Mouse (Mus musculus) hindbrain, embryonic 11.5 days (tissue): ENCODE results near the gene Sgk1. TPM values are rescaled to one million over a fixed set of nuclear protein-coding genes. Genes with fewer than 3 reads are reported as not detected.

Source experiments
- ATAC-seq: fragments of 200-750 bp; cut with Nextera tagmentation; 2 replicates; pipeline ENCODE4 v1.8.0; 2017; ENCODE audit warnings: mild to moderate bottlenecking, moderate TSS enrichment, moderate library complexity; ENCODE audit not compliant: low FRiP score
- DNase-seq: peaks from one replicate; pipeline ENCODE4 v3.0.0-alpha.2; 2015; ENCODE audit warnings: low spot score
- H3K27ac ChIP-seq: fragments of 300-500 bp; sonication (generic); 2 replicates; pipeline ENCODE4 v1.5.1; 2014; ENCODE audit warnings: mild to moderate bottlenecking, low read depth, low read length
- H3K27me3 ChIP-seq: fragments of 300-500 bp; sonication (generic); 2 replicates; pipeline ENCODE4 v1.6.1; 2014; ENCODE audit warnings: mild to moderate bottlenecking, low read length, moderate library complexity, mixed read lengths; ENCODE audit not compliant: control insufficient read depth, insufficient read depth
- H3K36me3 ChIP-seq: fragments of 300-500 bp; sonication (generic); 2 replicates; pipeline ENCODE4 v1.6.1; 2014; ENCODE audit warnings: mild to moderate bottlenecking, low read length, moderate library complexity, mixed read lengths; ENCODE audit not compliant: control insufficient read depth, insufficient read depth
- H3K4me1 ChIP-seq: fragments of 300-500 bp; sonication (generic); replicated peaks from 2 replicates; pipeline ENCODE4 v1.6.1; 2014; ENCODE audit warnings: low read length, mixed read lengths; ENCODE audit not compliant: control insufficient read depth, insufficient read depth
- H3K4me2 ChIP-seq: fragments of 300-500 bp; sonication (generic); replicated peaks from 2 replicates; pipeline ENCODE4 v1.6.1; 2014; ENCODE audit warnings: mild to moderate bottlenecking, low read depth, low read length
- H3K4me3 ChIP-seq: fragments of 300-500 bp; sonication (generic); 2 replicates; pipeline ENCODE4 v1.5.1; 2014; ENCODE audit warnings: low read depth, low read length
- H3K9ac ChIP-seq: fragments of 300-500 bp; sonication (generic); 2 replicates; pipeline ENCODE4 v1.6.1; 2014; ENCODE audit warnings: low read depth, low read length
- H3K9me3 ChIP-seq: fragments of 300-500 bp; sonication (generic); 2 replicates; pipeline ENCODE4 v1.6.1; 2016; ENCODE audit warnings: low read length; ENCODE audit not compliant: control insufficient read depth
- WGBS: fragments of 180-500 bp; shearing (Covaris S2); extraction: QIAGEN DNeasy Blood & Tissue Kit; methylation state at CpG from one replicate; pipeline ENCODE4 v1.1.7; 2014; 5-methylcytosine and 5-hydroxymethylcytosine counted together
- polyA plus RNA-seq: library from polyadenylated mRNA; unstranded; fragments of >200 nt; fragmentation: Nextera tagmentation; extraction: Ambion mirVana; gene quantifications from 2 replicates; pipeline ENCODE4 v1.2.1, GENCODE M21; 2014

Sgk1 gene
- polyA plus RNA-seq, 1 experiment from 2014 or later: 24.6 TPM

DNA sequence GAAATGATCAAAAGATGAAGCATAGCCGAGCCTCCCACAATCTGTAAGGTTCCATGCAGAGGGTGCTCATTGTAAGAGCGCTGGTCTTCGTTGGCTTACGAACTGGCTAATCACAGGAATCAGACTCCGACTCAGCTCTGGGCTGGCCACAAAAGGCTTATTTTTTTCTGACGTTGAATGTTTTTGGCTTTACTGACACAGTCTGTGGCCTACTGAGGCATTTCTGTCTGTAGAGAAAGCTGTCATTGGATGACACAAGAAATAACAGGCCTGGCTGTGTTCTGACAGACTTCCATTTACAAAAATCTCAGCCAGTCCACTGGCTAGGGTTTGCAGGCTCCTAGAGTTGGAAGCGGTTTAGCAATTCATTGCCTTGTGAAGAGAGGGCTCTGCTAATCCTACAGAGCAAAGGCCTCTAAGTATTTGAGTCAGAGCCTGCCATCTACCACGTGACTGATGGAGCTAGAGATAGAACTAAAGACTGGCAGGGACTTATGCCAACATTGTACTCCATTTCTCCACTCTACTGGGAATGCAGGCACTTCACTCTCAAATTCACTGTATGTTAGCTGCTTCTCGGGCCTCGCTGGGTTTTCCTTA is 48.9 kb downstream of the Sgk1 start:
- H3K9ac ChIP-seq: no peak overlapping the region
- no peak for ATAC-seq
- no peaks in the 10 kb centered on the region for H3K9me3 ChIP-seq
- no peak overlapping the region for H3K4me3 ChIP-seq
- H3K4me2 ChIP-seq: no peak overlapping the region
- 83% methylated on average over 10 of the region's 10 CpGs for WGBS
- H3K27me3 ChIP-seq: no peaks in the 10 kb centered on the region
- no peaks in the 10 kb centered on the region for H3K4me1 ChIP-seq
- no peak for DNase-seq
- no peak overlapping the region for H3K27ac ChIP-seq
- no peaks in the 10 kb centered on the region for H3K36me3 ChIP-seq

GRCm38 (mm10) chr10:21932791-21933190 is 50.8 kb downstream of the Sgk1 start:
- H3K27me3 ChIP-seq: no peaks in the 10 kb centered on the region
- no peak overlapping the region for H3K4me3 ChIP-seq
- H3K9me3 ChIP-seq: no peaks in the 10 kb centered on the region
- no peak overlapping the region for H3K9ac ChIP-seq
- H3K36me3 ChIP-seq: no peaks in the 10 kb centered on the region
- no peak overlapping the region for H3K4me2 ChIP-seq
- WGBS: 82% methylated on average over 3 of the region's 3 CpGs
- peaks cover 4% of the 10 kb centered on the region; the same call in 1 of the 2 replicates for H3K4me1 ChIP-seq
- DNase-seq: no peak
- no peak overlapping the region for H3K27ac ChIP-seq
- no peak for ATAC-seq

DNA sequence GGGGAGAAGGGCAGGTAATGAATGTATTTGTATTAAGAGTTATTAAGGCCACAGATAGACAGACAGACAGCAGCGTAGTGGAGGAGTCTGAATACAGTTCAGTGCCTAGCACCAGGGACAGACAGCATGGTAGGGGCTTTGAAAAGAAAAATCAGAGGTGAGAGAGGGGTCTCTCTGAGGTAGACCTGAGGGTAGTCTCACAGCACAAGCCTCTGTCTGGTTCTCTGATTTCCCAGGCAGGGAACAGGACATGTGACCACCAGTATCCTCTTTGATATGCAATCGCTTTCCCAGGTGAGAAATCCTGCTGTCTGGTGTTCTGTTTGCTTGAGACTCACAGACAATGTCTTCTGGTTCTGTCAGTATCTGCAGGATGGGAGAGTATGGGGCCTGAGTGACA is 52.8 kb downstream of the Sgk1 start:
- Histone ChIP-seq H3K36me3 (no peaks in the 10 kb centered on the region), H3K4me1 (peaks cover 4% of the 10 kb centered on the region; the same call in 1 of the 2 replicates), H3K4me2 (no peak overlapping the region), H3K27ac (no peak overlapping the region), H3K27me3 (no peaks in the 10 kb centered on the region), H3K9me3 (no peaks in the 10 kb centered on the region), H3K9ac (no peak overlapping the region), H3K4me3 (no peak overlapping the region)
- ATAC-seq: no peak
- WGBS: 86% methylated on average over 2 of the region's 2 CpGs
- no peak for DNase-seq

DNA sequence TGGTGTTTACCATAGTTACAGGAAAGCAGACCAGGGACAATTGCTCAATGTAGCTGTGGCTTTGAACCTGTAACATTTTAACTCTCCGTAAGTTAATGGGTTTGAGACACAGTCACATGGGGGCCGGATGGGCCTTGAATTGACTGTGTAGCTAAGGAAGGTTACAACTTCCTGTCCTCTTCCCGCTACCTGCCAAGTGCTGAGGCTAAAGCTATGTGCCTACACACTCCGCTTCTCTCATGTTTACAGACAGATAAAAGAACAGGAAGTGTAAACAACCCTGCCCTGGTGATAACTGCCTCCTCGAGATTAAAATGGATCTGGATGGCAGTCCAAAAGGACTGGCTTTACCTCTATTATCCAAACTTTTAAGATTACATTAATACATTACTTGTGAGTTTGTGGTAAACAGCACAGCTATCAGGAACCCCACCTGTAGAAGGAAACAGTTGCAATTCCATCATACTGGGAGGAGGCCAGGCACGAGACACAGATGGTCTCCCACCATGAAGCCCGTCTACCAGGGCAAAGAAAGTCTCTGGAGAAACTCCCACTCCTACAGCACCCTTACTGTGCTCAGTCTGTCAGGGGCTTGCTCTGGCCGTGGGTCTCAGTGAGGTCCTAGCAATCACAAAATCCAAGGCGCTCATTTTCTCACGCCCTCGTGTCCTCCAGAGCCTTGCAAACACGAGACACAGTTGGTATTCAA is 54.7 kb downstream of the Sgk1 start:
- 52% methylated on average over 12 of the region's 12 CpGs for WGBS
- Histone ChIP-seq H3K9me3 (no peaks in the 10 kb centered on the region), H3K27ac (no peak overlapping the region), H3K4me1 (peaks cover 4% of the 10 kb centered on the region; the same call in 1 of the 2 replicates), H3K4me3 (no peak overlapping the region), H3K27me3 (no peaks in the 10 kb centered on the region), H3K36me3 (no peaks in the 10 kb centered on the region), H3K4me2 (no peak overlapping the region; the same call in 1 of the 2 replicates), H3K9ac (no peak overlapping the region)
- no peak for ATAC-seq
- DNase-seq: peak; percentile 20

DNA sequence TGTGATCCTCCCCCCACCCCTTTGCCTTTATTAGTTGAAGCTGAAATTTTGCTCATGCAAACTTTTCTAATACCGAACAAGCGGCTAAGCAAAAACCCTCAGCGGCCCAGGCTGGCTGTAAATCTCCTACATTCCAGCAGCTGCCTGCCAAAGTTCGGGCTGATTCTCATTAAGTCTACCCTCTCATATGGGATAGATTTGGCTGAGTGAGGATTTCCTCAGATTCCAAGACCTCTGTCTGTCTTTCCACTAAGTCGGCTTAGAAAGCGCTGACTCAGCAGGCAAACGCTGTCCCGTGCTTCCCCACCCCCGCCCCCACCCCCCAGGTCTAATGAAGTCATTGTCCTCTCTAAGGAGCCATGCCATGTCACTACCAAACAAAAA is 55.2 kb downstream of the Sgk1 start:
- H3K27ac ChIP-seq: no peak overlapping the region
- H3K36me3 ChIP-seq: no peaks in the 10 kb centered on the region
- no peaks in the 10 kb centered on the region for H3K27me3 ChIP-seq
- no peak overlapping the region for H3K4me3 ChIP-seq
- no peaks in the 10 kb centered on the region for H3K9me3 ChIP-seq
- peaks cover 4% of the 10 kb centered on the region; the same call in 1 of the 2 replicates for H3K4me1 ChIP-seq
- 18% methylated on average over 9 of the region's 9 CpGs for WGBS
- ATAC-seq (no peak), DNase-seq (peak; percentile 25)
- H3K9ac ChIP-seq: no peak overlapping the region
- no peak overlapping the region; the same call in 1 of the 2 replicates for H3K4me2 ChIP-seq

GRCm38 (mm10) chr10:21938166-21938565 is 56.2 kb downstream of the Sgk1 start:
- H3K4me2 ChIP-seq: no peak overlapping the region
- H3K4me3 ChIP-seq: no peak overlapping the region
- ATAC-seq: no peak
- no peaks in the 10 kb centered on the region for H3K9me3 ChIP-seq
- H3K4me1 ChIP-seq: peaks cover 4% of the 10 kb centered on the region; the same call in 1 of the 2 replicates
- H3K36me3 ChIP-seq: no peaks in the 10 kb centered on the region
- no peak overlapping the region for H3K9ac ChIP-seq
- no peak overlapping the region for H3K27ac ChIP-seq
- H3K27me3 ChIP-seq: no peaks in the 10 kb centered on the region
- DNase-seq: no peak
- 76% methylated on average over 4 of the region's 4 CpGs for WGBS

- Histone ChIP-seq H3K4me3 (no peak overlapping the region), H3K27me3 (no peaks in the 10 kb centered on the region), H3K9me3 (no peaks in the 10 kb centered on the region), H3K9ac (no peak overlapping the region), H3K4me2 (no peak overlapping the region), H3K27ac (no peak overlapping the region), H3K36me3 (no peaks in the 10 kb centered on the region), H3K4me1 (peaks cover 4% of the 10 kb centered on the region; the same call in 1 of the 2 replicates)
- WGBS: 79% methylated on average over 3 of the region's 3 CpGs
- ATAC-seq: no peak
- DNase-seq: no peak
Measured at GRCm38 (mm10) chr10:21941235-21941634, 59.3 kb downstream of the Sgk1 start.

DNA sequence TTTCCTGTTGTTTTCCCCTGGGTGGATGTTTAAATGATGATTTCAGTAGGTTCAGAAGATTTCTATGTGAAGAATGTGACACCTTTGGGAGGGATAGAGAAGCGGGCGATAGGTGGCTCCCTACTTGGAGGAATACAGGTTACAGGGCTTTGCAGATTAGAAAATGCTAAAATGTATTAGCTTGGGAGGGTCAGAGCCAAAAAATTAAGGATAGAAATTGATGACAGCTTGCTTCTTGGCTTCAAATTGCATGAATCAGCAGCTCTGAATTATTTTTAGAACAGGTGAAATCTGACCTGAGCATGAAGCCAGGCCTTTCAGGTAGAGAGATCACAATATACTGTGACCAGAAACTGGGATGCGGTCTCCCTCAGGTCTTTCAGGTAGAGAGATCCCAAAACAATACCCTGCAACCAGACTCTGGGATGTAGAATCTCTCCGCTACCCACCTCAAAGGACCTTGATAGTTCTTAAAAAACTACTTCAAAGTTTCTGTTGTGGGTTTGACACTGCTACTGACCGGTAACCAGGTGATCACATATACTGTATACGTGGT is 61.2 kb downstream of the Sgk1 start:
- no peaks in the 10 kb centered on the region for H3K9me3 ChIP-seq
- H3K4me1 ChIP-seq: no peaks in the 10 kb centered on the region
- WGBS: 87% methylated on average over 6 of the region's 6 CpGs

GRCm38 (mm10) chr10:21945195-21945594 is 63.2 kb downstream of the Sgk1 start:
- Histone ChIP-seq H3K36me3 (no peaks in the 10 kb centered on the region), H3K27me3 (no peaks in the 10 kb centered on the region), H3K9ac (no peak overlapping the region), H3K4me3 (no peak overlapping the region), H3K4me1 (no peaks in the 10 kb centered on the region), H3K4me2 (no peak overlapping the region), H3K9me3 (no peaks in the 10 kb centered on the region), H3K27ac (no peak overlapping the region)
- DNase-seq (no peak), ATAC-seq (no peak)
- WGBS: 71% methylated on average over 1 of the region's 1 CpGs

More for the DNA sequence above, 61.2 kb downstream of the Sgk1 start:
- no peak overlapping the region for H3K9ac ChIP-seq
- H3K36me3 ChIP-seq: no peaks in the 10 kb centered on the region
- no peak for DNase-seq
- H3K4me2 ChIP-seq: no peak overlapping the region
- H3K27me3 ChIP-seq: no peaks in the 10 kb centered on the region
- no peak for ATAC-seq
- H3K4me3 ChIP-seq: no peak overlapping the region
- no peak overlapping the region for H3K27ac ChIP-seq
